Mouse (Mus musculus) erythroblast, embryonic 14.5 days (primary cell): ENCODE data around the gene Tnfrsf12a.

Source experiments
- GATA1 ChIP-seq: IDR thresholded peaks from 2 replicates; pipeline ENCODE4 v1.6.1; 2012; ENCODE audit warnings: low read length, inconsistent platforms, mixed read lengths
- TAL1 ChIP-seq: IDR thresholded peaks from 3 replicates; pipeline ENCODE4 v1.6.1; 2012; ENCODE audit warnings: low read length, inconsistent platforms, mixed read lengths

- TF ChIP-seq GATA1 (no peak), TAL1 (no peak)
Observed at GRCm38 (mm10) chr17:23654001-23654400, 23.3 kb downstream of the Tnfrsf12a start.
